Mouse (Mus musculus) heart, postnatal 25 days (tissue): Measurements from ENCODE around the gene Wdr31. TPM values are rescaled to one million over a fixed set of nuclear protein-coding genes. Genes with fewer than 3 reads are reported as not detected.

ENCODE experiments used
- DNase-seq: peaks from one replicate; pipeline ENCODE4 v3.0.0; 2022; ENCODE audit warnings: low spot score
- intact Hi-C: fragments of 180-260 bp; cut with DNase I; formaldehyde crosslinking; loops from one replicate; pipeline ENCODE4 v1.15.1; 2025
- total RNA-seq, 2 experiments: library from RNA; stranded (reverse); gene quantifications; 2 replicates each; pipeline ENCODE4 v1.2.3; 2021

Gene Wdr31
- under 1 TPM; 0.42 to 0.48 TPM for total RNA-seq

- intact Hi-C loops = no loop called here
- peak; percentile 24 for DNase-seq
Observed at GRCm38 (mm10) chr4:62470598-62471051, at the start of gene Wdr31. TSS of gene Wdr31 (minus strand) at chr4:62470896.

DNA sequence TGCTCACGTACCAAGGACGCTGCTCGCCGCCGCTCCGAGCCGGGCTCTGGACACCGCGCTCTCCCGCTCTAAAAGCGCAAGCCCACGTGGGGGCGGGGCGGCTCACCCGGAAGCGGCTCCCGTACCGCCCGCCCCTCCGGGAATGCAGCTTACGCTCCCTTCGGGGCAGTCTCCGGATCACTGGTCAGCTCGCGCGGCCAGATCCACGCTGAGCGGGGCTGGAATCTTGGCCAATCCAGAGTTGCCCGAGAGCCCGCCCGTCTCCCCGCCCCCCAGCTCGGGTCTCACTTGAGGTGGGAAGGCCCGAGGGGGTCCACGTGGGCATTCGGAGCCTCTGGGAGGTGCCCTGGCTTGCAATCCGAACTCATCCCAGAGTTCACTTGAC lies 49.1 kb upstream of the Wdr31 start, which contains the start of gene Alad:
Gene Alad (minus strand): TSS at position 70 of the 385 bp plus-strand sequence.
- DNase-seq = peak; percentile 79
- intact Hi-C loops = loop anchor here (5.0 to 10.0 kb wide), 3 partner anchors 93 to 315 kb away; partner anchors contain the start of genes Cdc26 and Prpf4

GRCm38 (mm10) chr4:62519122-62519848 lies 48.6 kb upstream of the Wdr31 start:
- DNase-seq = no peak
- intact Hi-C loops = loop anchor here (5.0 to 10.0 kb wide), 3 partner anchors 92 to 314 kb away; partner anchors contain the start of genes Cdc26 and Prpf4

- no peak for DNase-seq
- intact Hi-C loops = loop anchor here (5.0 to 10.0 kb wide), 3 partner anchors 91 to 314 kb away; partner anchors contain the start of genes Cdc26 and Prpf4
Observed at GRCm38 (mm10) chr4:62518416-62519121, 47.9 kb upstream of the Wdr31 start.

DNA sequence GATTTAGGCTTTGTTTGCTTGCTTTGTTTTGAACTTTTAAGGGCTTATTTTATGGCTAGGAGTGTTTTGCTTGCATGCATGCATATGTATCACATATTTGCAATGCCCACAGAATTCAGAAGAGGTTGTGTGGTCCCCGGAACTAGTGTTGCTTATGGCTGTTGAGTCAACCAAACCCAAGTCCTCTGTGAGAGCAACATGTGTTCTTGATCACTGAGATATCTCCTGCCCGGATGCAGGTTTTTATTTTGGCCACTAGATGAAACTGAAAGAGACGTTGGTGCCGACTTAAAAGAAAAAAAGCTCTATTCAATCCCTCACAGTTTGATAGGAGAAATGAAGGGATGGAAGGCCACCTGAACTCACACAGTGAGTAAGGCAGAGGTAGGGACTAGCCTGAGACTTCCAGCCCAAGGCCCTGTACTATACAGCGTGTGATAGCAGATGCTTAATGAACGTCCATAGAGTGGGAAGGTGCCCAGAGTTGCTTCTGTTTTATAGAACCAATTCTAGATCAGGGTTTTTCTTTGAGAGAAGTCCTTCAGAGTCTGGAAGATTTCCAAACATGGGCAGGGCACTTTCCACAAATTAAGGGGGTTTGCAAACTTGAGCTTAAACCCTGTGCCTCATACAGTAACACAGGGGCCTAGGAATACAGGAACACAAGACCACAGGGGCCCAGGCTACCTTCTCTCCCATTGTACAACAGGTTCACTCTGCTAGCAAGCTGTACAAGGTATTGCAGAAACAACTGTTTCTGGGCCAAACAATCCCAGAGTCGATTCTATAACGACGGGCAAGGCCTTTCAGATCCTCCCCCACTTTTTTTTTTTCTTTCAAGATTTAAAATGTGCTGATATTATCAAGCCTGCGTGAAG lies 47.1 kb upstream of the Wdr31 start:
- no peak for DNase-seq
- intact Hi-C loops = loop anchor here (5.0 to 10.0 kb wide), 3 partner anchors 90 to 313 kb away; partner anchors contain the start of genes Cdc26 and Prpf4

GRCm38 (mm10) chr4:62517046-62517445 lies 46.4 kb upstream of the Wdr31 start:
- no peak for DNase-seq
- intact Hi-C loops = loop anchor here (5.0 to 10.0 kb wide), 3 partner anchors 90 to 312 kb away; partner anchors contain the start of genes Cdc26 and Prpf4

DNA sequence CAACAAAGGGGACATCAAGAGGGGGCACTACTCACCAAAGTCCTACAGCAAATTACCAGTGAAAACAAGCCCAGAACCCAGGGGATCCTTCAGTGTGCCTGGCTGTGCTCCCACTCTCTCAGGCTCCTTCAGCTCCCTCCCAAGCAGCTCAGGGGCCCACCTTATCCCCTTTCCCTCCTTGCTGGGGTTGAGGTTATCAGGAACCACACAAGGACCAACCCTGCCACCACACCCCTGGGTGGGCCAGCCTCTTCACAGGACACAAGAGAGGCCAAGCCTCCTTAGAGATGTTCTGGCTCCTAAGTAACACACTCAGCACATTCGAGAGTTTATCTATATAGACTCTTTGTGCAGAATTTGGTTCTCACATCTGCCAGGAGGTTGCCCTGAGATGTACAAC lies 45.9 kb upstream of the Wdr31 start:
- intact Hi-C loops = loop anchor here (5.0 to 10.0 kb wide), 3 partner anchors 89 to 312 kb away; partner anchors contain the start of genes Cdc26 and Prpf4
- no peak for DNase-seq

- peak; percentile 60 for DNase-seq
- intact Hi-C loops = loop anchor here (5.0 to 10.0 kb wide), 3 partner anchors 89 to 311 kb away; partner anchors contain the start of genes Cdc26 and Prpf4
Observed at GRCm38 (mm10) chr4:62516079-62516478, 45.4 kb upstream of the Wdr31 start.

DNA sequence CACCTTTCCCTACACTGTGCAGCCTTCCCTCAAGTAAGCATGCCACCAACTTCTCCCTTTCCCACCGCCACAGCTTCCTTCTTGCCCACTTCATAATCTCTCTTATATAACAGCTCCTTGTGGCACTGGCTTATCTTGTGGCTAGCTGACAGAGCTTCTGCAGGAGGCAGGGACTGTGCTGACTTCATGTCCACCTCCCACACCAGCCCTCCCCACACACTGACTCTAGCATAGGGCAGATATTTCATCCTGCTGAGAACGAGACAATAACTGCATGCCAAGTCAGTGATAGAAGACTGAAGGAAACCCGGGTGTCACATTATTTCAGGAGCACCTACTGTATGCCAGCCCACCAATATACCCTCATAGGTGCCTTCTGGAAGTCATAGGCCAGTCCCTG lies 44.8 kb upstream of the Wdr31 start:
- intact Hi-C loops = loop anchor here (5.0 to 10.0 kb wide), 3 partner anchors 88 to 311 kb away; partner anchors contain the start of genes Cdc26 and Prpf4
- DNase-seq = no peak

DNA sequence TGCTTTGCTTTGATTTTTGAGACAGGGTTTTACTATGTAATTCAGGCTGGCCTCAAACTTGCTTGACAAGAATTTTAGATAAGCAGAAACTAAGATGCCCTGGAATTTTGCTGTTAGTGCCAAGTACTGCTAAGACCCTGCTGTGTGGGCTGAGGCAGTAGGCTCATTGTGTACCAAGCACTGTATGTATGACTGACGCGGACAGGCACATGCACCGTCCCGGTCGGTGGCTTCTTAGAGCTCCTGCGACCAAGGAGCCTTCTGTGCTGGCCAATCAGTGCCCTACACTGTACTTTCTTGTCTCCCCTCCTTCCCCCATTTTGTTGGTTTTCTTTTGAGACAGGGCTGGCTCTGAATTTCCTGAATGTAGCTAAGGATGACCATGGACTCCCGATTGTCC lies 44.3 kb upstream of the Wdr31 start:
- no peak for DNase-seq
- intact Hi-C loops = loop anchor here (5.0 to 10.0 kb wide), 3 partner anchors 88 to 310 kb away; partner anchors contain the start of genes Cdc26 and Prpf4

DNA sequence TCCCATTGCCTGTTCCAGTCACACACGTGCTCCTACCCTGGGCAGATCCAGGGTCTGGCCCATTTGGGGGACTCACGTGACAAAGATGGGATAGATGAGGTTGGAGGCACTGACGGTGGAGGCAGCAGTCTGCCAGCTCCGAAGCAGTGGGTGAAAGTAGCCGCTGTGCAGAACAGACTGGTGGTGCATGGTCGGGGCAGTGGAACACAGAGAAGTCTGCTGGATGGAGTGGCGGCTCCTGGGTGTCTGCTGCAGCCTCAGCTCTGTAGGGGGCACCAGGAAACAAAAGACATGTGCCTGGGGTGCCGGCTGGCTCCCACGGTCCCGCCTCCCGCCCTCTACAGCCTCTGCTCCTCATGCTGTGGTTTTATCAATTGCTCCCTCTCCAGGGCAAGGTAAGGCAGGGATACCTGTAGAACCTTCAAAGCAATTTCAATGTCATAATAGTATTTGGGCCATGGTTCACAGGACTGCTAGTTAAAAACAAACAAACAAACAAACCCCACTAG lies 43.4 kb upstream of the Wdr31 start:
- no peak for DNase-seq
- intact Hi-C loops = loop anchor here (10.0 kb wide), 1 partner anchor 309 kb away; no protein-coding TSS in a partner anchor

DNA sequence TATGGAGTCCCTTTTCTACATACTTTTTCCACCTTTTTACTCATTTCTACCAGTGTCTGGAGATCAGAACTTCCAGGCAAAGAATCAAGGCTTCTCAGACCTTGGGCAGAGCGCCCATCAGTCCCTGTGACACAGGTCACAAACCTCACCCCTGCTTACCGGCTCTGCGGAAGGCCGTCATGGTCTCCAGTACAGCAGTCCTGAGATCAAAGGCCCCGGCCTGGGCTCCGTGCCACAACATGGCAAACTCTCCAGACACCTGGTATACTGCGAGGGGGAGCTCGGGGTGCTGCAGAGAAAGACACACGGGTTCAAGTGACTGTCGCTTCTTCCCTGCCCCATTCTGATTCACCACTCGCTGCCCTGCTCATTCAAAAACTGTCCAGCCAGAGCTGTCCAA lies 39.2 kb upstream of the Wdr31 start:
- intact Hi-C loops = loop anchor here (5.0 to 10.0 kb wide), 3 partner anchors 53 to 305 kb away; no protein-coding TSS in a partner anchor
- DNase-seq = no peak

DNA sequence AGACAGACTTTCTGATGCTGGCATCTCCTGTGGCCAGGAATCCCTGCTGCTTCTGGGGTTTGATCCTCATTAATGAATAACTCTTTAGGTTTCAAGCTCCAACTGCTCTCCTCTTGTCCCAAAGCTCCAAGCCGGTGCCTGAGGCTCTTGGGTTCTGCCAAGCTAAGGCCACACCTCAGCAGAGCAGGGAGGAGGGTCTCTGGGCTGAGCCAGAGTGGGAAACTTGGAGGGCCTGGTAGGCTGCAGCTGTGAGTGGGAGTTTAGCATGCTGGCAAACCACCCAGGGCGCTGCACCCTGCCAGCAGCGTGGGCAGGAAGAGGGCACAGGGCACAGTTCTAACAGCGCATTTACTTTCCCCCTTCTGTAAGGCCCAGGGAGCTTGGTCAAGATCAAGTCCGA lies 38.1 kb upstream of the Wdr31 start:
- no peak for DNase-seq

DNA sequence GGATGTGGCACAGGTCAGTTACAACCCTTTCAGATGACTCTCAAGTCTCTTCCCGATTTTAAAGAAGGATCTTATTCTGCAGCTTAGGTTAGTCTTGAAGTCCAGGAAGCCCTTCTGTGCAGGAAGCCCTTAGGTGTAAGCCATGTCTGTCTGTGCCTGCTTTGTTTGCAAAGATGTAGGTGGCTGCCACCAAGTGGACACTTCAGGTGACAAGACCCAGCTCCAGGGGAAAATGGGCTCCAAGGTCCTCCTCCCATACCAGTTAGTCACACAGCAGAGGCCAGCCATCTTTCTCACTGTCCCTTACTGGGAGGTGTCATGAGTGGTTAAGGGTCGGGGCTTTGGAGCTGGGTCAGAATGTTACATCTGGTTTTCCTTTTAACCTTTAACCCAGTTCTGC lies 36.1 kb upstream of the Wdr31 start:
- intact Hi-C loops = loop anchor here (5.0 to 10.0 kb wide), 2 partner anchors 49 to 152 kb away; no protein-coding TSS in a partner anchor

More for the DNA sequence above, 38.1 kb upstream of the Wdr31 start:
- intact Hi-C loops = loop anchor here (5.0 to 10.0 kb wide), 2 partner anchors 52 to 154 kb away; no protein-coding TSS in a partner anchor

GRCm38 (mm10) chr4:62505991-62506390 lies 35.3 kb upstream of the Wdr31 start:
- intact Hi-C loops = loop anchor here (5.0 to 10.0 kb wide), 2 partner anchors 49 to 151 kb away; no protein-coding TSS in a partner anchor
- DNase-seq = no peak

More for the DNA sequence above, 36.1 kb upstream of the Wdr31 start:
- DNase-seq = no peak

- intact Hi-C loops = loop anchor here (2.0 to 10.0 kb wide), 2 partner anchors 21 to 149 kb away; partner anchors contain the start of genes 4933430I17Rik and Pole3
- DNase-seq = no peak
Observed at GRCm38 (mm10) chr4:62503374-62503970, 32.8 kb upstream of the Wdr31 start, which contains the start of gene Hdhd3. TSS of gene Hdhd3 (minus strand) at chr4:62503467.

DNA sequence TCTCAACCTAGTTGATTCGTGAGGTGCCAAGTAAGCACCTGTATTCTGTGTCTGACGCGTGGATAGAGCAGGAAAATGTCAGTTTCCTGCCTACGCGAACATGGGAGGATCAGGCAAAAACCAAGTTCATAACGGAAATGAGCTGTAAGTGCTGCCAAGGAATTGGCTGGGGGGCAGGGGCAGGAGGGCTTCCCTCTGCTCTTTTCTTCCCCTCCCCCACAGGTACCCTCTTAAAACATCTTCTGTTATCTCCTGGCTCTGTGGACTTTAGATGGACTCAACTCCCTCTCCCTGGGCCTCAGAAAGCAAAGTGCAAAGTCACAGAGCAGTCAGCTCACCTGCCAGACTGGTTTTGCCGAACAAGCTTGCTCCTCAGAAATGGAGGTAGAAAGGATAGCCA lies 32.3 kb upstream of the Wdr31 start:
- no peak for DNase-seq
- intact Hi-C loops = loop anchor here (2.0 to 10.0 kb wide), 2 partner anchors 22 to 148 kb away; partner anchors contain the start of genes 4933430I17Rik and Pole3
